Mouse (Mus musculus) myocyte (in vitro differentiated cells): ENCODE data around the gene R3hdm4.

Experiments used
- MAX ChIP-seq: IDR thresholded peaks from one replicate; pipeline ENCODE4 v1.6.1; 2011; ENCODE audit warnings: low read depth, mild to moderate bottlenecking, control low read depth
- POLR2A ChIP-seq: IDR thresholded peaks from one replicate; pipeline ENCODE4 v1.6.1; 2011; ENCODE audit warnings: low read depth, mild to moderate bottlenecking, control low read depth, moderate library complexity; ENCODE audit not compliant: insufficient read length
- REST ChIP-seq: IDR thresholded peaks from one replicate; pipeline ENCODE4 v1.6.1; 2011; ENCODE audit warnings: mild to moderate bottlenecking, control low read depth, moderate library complexity; ENCODE audit not compliant: insufficient read depth, insufficient read length
- TCF3 ChIP-seq: IDR thresholded peaks from one replicate; pipeline ENCODE4 v1.6.1; 2011; ENCODE audit warnings: low read depth, control low read depth; ENCODE audit not compliant: insufficient read length
- USF1 ChIP-seq: IDR thresholded peaks from one replicate; pipeline ENCODE4 v1.6.1; 2011; ENCODE audit warnings: low read depth, mild to moderate bottlenecking, control low read depth, moderate library complexity

- TF ChIP-seq MAX (no peak), POLR2A (no peak), USF1 (no peak), REST (no peak), TCF3 (no peak)
Measured at GRCm38 (mm10) chr10:79884446-79884845, 36.6 kb downstream of the R3hdm4 start.
